Mouse (Mus musculus): ENCODE measurements at regions not wholly inside any gene's neighbourhood (a gene's known extent, or its start where the extent isn't known, plus 50 kb on each side); places are given as distances from the start of the nearest gene placed in this dataset.

GRCm38 (mm10) chr13:101127262-101127661 is 294.0 kb upstream of the Slc30a5 start:
- Histone ChIP-seq H3K4me1 (replicated peaks; ENCODE audit: control insufficient read depth in 2 of 2, insufficient read depth in 2 of 2, low read length in 1 of 2) (no peaks in the 10 kb centered on the region), H3K27ac (no peak overlapping the region), H3K27me3 (ENCODE audit: control insufficient read depth, insufficient read depth, low read length) (no peaks in the 10 kb centered on the region), H3K9ac (replicated peaks) (no peak overlapping the region), H3K4me3 (ENCODE audit: insufficient read depth in 1 of 2, low read depth in 2 of 2, low read length in 2 of 2) (no peak overlapping the region), H3K4me2 (ENCODE audit: low read depth) (no peak overlapping the region), H3K36me3 (replicated peaks; ENCODE audit: control insufficient read depth, insufficient read depth, low read depth) (no peaks in the 10 kb centered on the region), H3K9me3 (ENCODE audit: control insufficient read depth, low read length) (no peaks in the 10 kb centered on the region)
- DNase-seq (ENCODE audit: low read depth in 3 of 3, low spot score in 3 of 3) (no peak), ATAC-seq (ENCODE audit: insufficient read depth) (no peak)
- 71% methylated on average over 3 of the region's 3 CpGs for WGBS (ENCODE audit: insufficient replicate concordance)
- TF ChIP-seq CTCF (IDR thresholded peaks at IDR 0.05; ENCODE audit: low read depth) (no peak), EP300 (IDR thresholded peaks at IDR 0.05; ENCODE audit: low read depth) (no peak)

DNA sequence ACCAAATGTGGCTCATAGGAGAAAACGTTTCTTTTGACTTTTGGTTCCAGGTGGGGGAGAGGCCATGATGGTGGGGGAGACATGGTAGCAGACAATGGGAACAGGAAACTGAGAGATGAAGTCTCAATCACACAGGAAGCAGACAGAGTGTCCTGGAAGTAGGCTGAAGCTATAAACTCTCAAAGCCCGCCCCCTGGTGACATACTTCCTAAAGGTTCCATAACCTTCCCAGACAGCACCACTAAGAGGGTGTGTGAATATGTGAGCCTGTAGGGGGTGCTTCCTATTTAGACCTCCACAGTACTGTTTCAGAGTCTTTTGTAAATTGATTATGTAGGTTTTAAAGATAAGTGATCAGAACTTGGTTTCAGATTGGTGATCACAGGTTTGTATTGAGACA is 284.1 kb upstream of the Slc30a5 start:
- DNase-seq (ENCODE audit: low read depth in 3 of 3, low spot score in 3 of 3) (no peak), ATAC-seq (ENCODE audit: insufficient read depth) (no peak)
- Histone ChIP-seq H3K36me3 (replicated peaks; ENCODE audit: control insufficient read depth, insufficient read depth, low read depth) (no peaks in the 10 kb centered on the region), H3K4me2 (ENCODE audit: low read depth) (no peak overlapping the region), H3K27me3 (ENCODE audit: control insufficient read depth, insufficient read depth, low read length) (no peaks in the 10 kb centered on the region), H3K9me3 (ENCODE audit: control insufficient read depth, low read length) (no peaks in the 10 kb centered on the region), H3K9ac (replicated peaks) (no peak overlapping the region), H3K4me3 (ENCODE audit: insufficient read depth in 1 of 2, low read depth in 2 of 2, low read length in 2 of 2) (no peak overlapping the region), H3K4me1 (replicated peaks; ENCODE audit: control insufficient read depth in 2 of 2, insufficient read depth in 2 of 2, low read length in 1 of 2) (no peaks in the 10 kb centered on the region), H3K27ac (no peak overlapping the region)
- no peak for TF ChIP-seq CTCF (IDR thresholded peaks at IDR 0.05; ENCODE audit: low read depth)
- TF ChIP-seq EP300 (IDR thresholded peaks at IDR 0.05; ENCODE audit: low read depth) = no peak
- WGBS (ENCODE audit: insufficient replicate concordance) = 44% methylated on average over 2 of the region's 2 CpGs

DNA sequence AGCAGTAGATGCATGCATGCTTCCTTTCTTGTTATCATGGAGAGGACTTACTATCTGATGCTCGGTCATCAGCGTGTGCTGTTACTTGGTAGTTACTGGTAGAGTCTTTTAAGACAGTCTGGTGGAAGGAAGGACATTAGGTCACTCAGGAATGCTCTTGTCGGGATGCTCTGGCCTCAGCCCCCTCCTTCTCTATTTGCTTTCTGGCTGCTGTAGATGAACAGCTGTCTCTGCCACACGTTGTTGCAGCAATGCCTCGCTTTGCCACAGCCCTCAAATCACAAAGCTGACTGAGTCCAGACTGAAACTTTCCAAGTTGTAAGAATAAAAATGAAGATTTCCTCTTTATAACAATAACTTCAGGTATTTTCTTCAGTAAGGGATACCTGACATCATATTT is 282.1 kb upstream of the Slc30a5 start:
- Histone ChIP-seq H3K9ac (replicated peaks) (no peak overlapping the region), H3K9me3 (ENCODE audit: control insufficient read depth, low read length) (no peaks in the 10 kb centered on the region), H3K4me3 (ENCODE audit: insufficient read depth in 1 of 2, low read depth in 2 of 2, low read length in 2 of 2) (no peak overlapping the region), H3K4me2 (ENCODE audit: low read depth) (no peak overlapping the region), H3K27me3 (ENCODE audit: control insufficient read depth, insufficient read depth, low read length) (no peaks in the 10 kb centered on the region), H3K4me1 (replicated peaks; ENCODE audit: control insufficient read depth in 2 of 2, insufficient read depth in 2 of 2, low read length in 1 of 2) (no peaks in the 10 kb centered on the region), H3K27ac (no peak overlapping the region), H3K36me3 (replicated peaks; ENCODE audit: control insufficient read depth, insufficient read depth, low read depth) (no peaks in the 10 kb centered on the region)
- TF ChIP-seq CTCF (IDR thresholded peaks at IDR 0.05; ENCODE audit: low read depth) (no peak), EP300 (IDR thresholded peaks at IDR 0.05; ENCODE audit: low read depth) (no peak)
- ATAC-seq (ENCODE audit: insufficient read depth) (no peak), DNase-seq (ENCODE audit: low read depth in 3 of 3, low spot score in 3 of 3) (no peak)
- WGBS (ENCODE audit: insufficient replicate concordance) = 53% methylated on average over 5 of the region's 5 CpGs

DNA sequence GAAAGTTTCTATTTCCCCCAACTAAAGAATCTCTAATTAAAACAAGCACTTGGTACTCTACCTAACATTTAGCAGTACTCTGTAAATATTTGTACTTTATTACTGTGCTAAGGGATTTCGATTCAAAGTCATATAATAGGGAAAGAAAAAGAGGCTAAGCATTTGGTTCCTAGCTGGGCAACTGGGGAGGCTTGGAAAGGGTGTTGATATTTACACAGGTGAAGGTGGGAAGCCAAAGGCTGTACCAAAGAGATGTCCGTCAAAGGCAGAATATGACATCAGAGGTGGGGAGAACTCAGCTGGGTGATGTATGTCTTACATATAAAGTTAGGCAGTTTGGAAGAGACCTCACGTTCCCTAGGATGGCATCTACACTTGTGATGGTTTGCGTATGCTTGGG is 278.9 kb upstream of the Slc30a5 start:
- WGBS (ENCODE audit: insufficient replicate concordance) = 53% methylated on average over 4 of the region's 4 CpGs
- Histone ChIP-seq H3K4me2 (ENCODE audit: low read depth) (no peak overlapping the region), H3K27me3 (ENCODE audit: control insufficient read depth, insufficient read depth, low read length) (no peaks in the 10 kb centered on the region), H3K27ac (no peak overlapping the region), H3K4me1 (replicated peaks; ENCODE audit: control insufficient read depth in 2 of 2, insufficient read depth in 2 of 2, low read length in 1 of 2) (no peaks in the 10 kb centered on the region), H3K4me3 (ENCODE audit: insufficient read depth in 1 of 2, low read depth in 2 of 2, low read length in 2 of 2) (no peak overlapping the region), H3K36me3 (replicated peaks; ENCODE audit: control insufficient read depth, insufficient read depth, low read depth) (no peaks in the 10 kb centered on the region), H3K9ac (replicated peaks) (no peak overlapping the region), H3K9me3 (ENCODE audit: control insufficient read depth, low read length) (no peaks in the 10 kb centered on the region)
- TF ChIP-seq EP300 (IDR thresholded peaks at IDR 0.05; ENCODE audit: low read depth) (no peak), CTCF (IDR thresholded peaks at IDR 0.05; ENCODE audit: low read depth) (no peak)
- DNase-seq (ENCODE audit: low read depth in 3 of 3, low spot score in 3 of 3) = no peak
- no peak for ATAC-seq (ENCODE audit: insufficient read depth)

DNA sequence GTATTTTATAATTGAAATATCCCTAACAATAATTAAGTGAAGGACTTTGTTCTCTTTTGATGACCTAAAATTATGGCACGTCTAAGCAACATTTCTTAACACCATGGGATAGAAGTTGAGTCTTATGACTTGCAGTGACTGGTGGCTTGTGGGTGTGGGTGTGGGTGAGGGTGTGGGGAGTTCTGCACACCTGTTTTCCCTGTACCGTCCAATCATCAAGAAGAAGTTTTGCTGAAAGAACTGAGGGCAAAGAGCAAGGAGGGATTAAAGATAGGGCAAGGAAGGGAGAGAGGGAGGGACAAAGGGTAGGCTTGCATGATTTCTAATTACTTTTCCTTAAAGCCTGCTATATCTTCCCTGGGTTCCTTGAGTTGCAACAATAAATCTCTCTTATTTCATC is 278.5 kb upstream of the Slc30a5 start:
- H3K9me3 ChIP-seq (ENCODE audit: control insufficient read depth, low read length) = no peaks in the 10 kb centered on the region
- no peak overlapping the region for H3K27ac ChIP-seq
- TF ChIP-seq EP300 (IDR thresholded peaks at IDR 0.05; ENCODE audit: low read depth) = no peak
- TF ChIP-seq CTCF (IDR thresholded peaks at IDR 0.05; ENCODE audit: low read depth) = no peak
- H3K4me3 ChIP-seq (ENCODE audit: insufficient read depth in 1 of 2, low read depth in 2 of 2, low read length in 2 of 2) = no peak overlapping the region
- H3K9ac ChIP-seq (replicated peaks) = no peak overlapping the region
- no peaks in the 10 kb centered on the region for H3K4me1 ChIP-seq (replicated peaks; ENCODE audit: control insufficient read depth in 2 of 2, insufficient read depth in 2 of 2, low read length in 1 of 2)
- H3K27me3 ChIP-seq (ENCODE audit: control insufficient read depth, insufficient read depth, low read length) = no peaks in the 10 kb centered on the region
- H3K4me2 ChIP-seq (ENCODE audit: low read depth) = no peak overlapping the region
- 55% methylated on average over 2 of the region's 2 CpGs for WGBS (ENCODE audit: insufficient replicate concordance)
- no peaks in the 10 kb centered on the region for H3K36me3 ChIP-seq (replicated peaks; ENCODE audit: control insufficient read depth, insufficient read depth, low read depth)
- ATAC-seq (ENCODE audit: insufficient read depth) (no peak), DNase-seq (ENCODE audit: low read depth in 3 of 3, low spot score in 3 of 3) (no peak)

Data from liver, embryonic 14.5 days (tissue).